Mouse (Mus musculus) bone marrow macrophage, adult 2 months (primary cell): Measurements from ENCODE around the gene Slc16a7.

Source experiments
- CTCF ChIP-seq: IDR thresholded peaks from 2 replicates; pipeline ENCODE4 v1.5.1; 2012; ENCODE audit warnings: low read depth, mild to moderate bottlenecking, low read length, moderate library complexity
- POLR2A ChIP-seq: IDR thresholded peaks from 2 replicates; pipeline ENCODE4 v1.6.1; 2012; ENCODE audit warnings: mild to moderate bottlenecking, low read depth, low read length, borderline replicate concordance

- TF ChIP-seq POLR2A (no peak), CTCF (no peak)
Observed at GRCm38 (mm10) chr10:125358479-125358878, 30.8 kb downstream of the Slc16a7 start.
